Mouse (Mus musculus) adrenal gland, postnatal 0 days (tissue): Measurements from ENCODE around the gene Gm14147. TPM values are rescaled to one million over a fixed set of nuclear protein-coding genes. Genes with fewer than 3 reads are reported as not detected.

Source experiments
- polyA plus RNA-seq: library from polyadenylated mRNA; unstranded; fragments of >200 nt; fragmentation: Nextera tagmentation; extraction: Ambion mirVana; gene quantifications from 2 replicates; pipeline ENCODE4 v1.2.1, GENCODE M21; 2015

Gm14147 gene
- polyA plus RNA-seq, result not detected in 2 replicates

DNA sequence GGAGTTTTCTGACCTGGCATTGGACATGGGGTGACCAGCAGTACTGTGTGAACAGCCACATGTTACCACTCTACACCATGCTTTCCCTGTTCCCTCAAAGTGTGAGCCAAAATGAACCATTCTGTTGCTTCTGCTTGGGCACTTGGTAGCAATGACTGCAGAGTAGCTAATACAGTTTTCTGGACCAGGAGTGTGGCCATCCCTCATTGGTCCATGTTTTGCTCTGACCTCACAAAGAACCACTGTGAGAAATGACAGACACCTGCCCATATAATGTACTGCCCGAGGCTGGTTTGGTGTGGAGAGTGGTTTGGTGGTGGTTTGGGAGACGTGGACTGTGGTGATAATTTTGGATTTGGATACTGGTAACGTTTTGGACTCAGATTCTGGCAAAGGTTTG is at the start of gene Gm14147:
TSS of gene Gm14147 (plus strand) at position 301 of the 400 bp plus-strand sequence.

DNA sequence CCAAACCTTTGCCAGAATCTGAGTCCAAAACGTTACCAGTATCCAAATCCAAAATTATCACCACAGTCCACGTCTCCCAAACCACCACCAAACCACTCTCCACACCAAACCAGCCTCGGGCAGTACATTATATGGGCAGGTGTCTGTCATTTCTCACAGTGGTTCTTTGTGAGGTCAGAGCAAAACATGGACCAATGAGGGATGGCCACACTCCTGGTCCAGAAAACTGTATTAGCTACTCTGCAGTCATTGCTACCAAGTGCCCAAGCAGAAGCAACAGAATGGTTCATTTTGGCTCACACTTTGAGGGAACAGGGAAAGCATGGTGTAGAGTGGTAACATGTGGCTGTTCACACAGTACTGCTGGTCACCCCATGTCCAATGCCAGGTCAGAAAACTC is 5.8 kb upstream of the Gm14147 start, which contains the start of gene Gm14151:
TSS of gene Gm14151 (minus strand) at position 101 of the 400 bp plus-strand sequence.

Other genes starting within 250 kb of the Gm14147 start
- gene Abhd12, start 193.5 kb upstream of the Gm14147 start, polyA plus RNA-seq, result 57.7 and 62.9 TPM in 2 replicates
- 13.5 and 13.8 TPM in 2 replicates for gene Gins1, start 192.8 kb upstream of the Gm14147 start, polyA plus RNA-seq
- gene Ninl, start 58.9 kb upstream of the Gm14147 start, polyA plus RNA-seq, result 4.2 and 8.0 TPM in 2 replicates
- gene Nanp, start 58.8 kb upstream of the Gm14147 start, polyA plus RNA-seq, result 26.5 and 42.0 TPM in 2 replicates
- gene Gm14151, start 5.9 kb upstream of the Gm14147 start, polyA plus RNA-seq, result not detected in 2 replicates